Comparison of ENCODE assay signal across 9 mouse cellular contexts in the genomic region with DNA sequence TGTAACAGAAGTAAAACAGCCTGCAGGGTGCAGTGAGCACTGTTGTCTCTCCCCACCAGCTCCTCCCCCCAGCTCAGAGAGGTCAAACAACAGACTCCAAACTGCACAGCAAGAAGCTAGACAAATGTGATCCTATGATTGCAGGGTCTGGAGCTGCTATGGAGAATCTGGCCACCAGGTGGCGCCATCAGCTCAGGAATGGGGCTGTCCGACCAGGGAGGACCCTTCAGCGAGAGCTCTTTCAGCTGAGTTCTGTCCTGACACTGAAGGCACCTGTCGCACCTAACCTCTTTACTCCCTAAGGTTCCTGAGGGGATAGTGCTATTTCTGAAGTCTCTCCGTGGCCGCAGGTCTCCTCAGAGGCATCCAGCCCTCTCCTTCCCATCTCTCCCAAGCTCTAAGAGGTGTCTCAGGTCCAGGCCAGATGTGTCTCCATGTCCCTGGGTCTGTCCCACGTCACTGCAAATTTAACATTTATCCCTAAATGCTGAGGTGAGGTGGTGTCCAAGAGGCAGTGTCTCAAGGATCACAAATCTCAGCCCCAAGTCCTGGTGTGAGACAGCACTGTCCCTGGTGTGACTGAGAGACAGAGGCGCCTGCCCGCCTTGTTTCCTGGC. TPM values are rescaled to one million over a fixed set of nuclear protein-coding genes. Genes with fewer than 3 reads are reported as not detected.
DNase-seq lines count a peak whose midpoint lies in the region; ATAC-seq and TF ChIP-seq lines count a peak whose summit lies in the region.
"Had no signal": no experiment of that assay in that cellular context is flagged by ENCODE, and none has a peak within 500 bp of the region (broad histone marks: within the 10 kb centered on the region; RNA-seq: fewer than 3 reads in every experiment).

No protein-coding gene starts in this region.

- H3K4me3 ChIP-seq in G1E (ENCODE audit: low read depth, low read length) = no peak overlapping the region
- no peak overlapping the region for H3K4me3 ChIP-seq in forebrain, embryonic 13.5 days
- H3K4me3 ChIP-seq in lung, embryonic 14.5 days (ENCODE audit: low read depth, low read length) = no peak overlapping the region
- H3K4me3 ChIP-seq: limb, embryonic 12.5 days had no signal

- peak; percentile 34; the same call in 1 of the 2 replicates for ATAC-seq in G1E (ENCODE audit: extremely low read depth, insufficient number of reproducible peaks, low FRiP score, poor library complexity, severe bottlenecking)
- ATAC-seq in cerebellum, adult (ENCODE audit: insufficient number of reproducible peaks, low FRiP score, low TSS enrichment) = peak; percentile 64; the same call in 1 of the 2 replicates
- ATAC-seq in forebrain, embryonic 13.5 days = peak; percentile 79
- ATAC-seq in lung, embryonic 14.5 days (ENCODE audit: insufficient read depth) = peak; percentile 63

- peak; percentile 90 for TF ChIP-seq CTCF in G1E (IDR thresholded peaks at IDR 0.05; ENCODE audit: low read depth, low read length)
- peak; percentile 99 for TF ChIP-seq CTCF in lung, embryonic 14.5 days (IDR thresholded peaks at IDR 0.05; ENCODE audit: low read depth)

- H3K27me3 ChIP-seq in G1E (ENCODE audit: insufficient read depth, low read length) = peaks cover 18% of the 10 kb centered on the region; the same call in 1 of the 2 replicates
- no peaks in the 10 kb centered on the region for H3K27me3 ChIP-seq in forebrain, embryonic 13.5 days
- no peaks in the 10 kb centered on the region for H3K27me3 ChIP-seq in lung, embryonic 14.5 days (ENCODE audit: insufficient read depth, low read length)

- 32% methylated on average over 9 of the region's 9 CpGs for WGBS in forebrain, embryonic 13.5 days
- 24% methylated on average over 9 of the region's 9 CpGs for WGBS in lung, embryonic 14.5 days

- H3K9ac ChIP-seq in forebrain, embryonic 13.5 days = no peak overlapping the region
- H3K9ac ChIP-seq in lung, embryonic 14.5 days = no peak overlapping the region
- H3K9ac ChIP-seq: limb, embryonic 12.5 days had no signal

- H3K9me3 ChIP-seq in G1E (replicated peaks) = no peaks in the 10 kb centered on the region
- no peaks in the 10 kb centered on the region for H3K9me3 ChIP-seq in forebrain, embryonic 13.5 days (replicated peaks)
- H3K9me3 ChIP-seq in lung, embryonic 14.5 days (ENCODE audit: low read depth, low read length) = no peaks in the 10 kb centered on the region
- H3K9me3 ChIP-seq: limb, embryonic 12.5 days had no signal

- H3K4me2 ChIP-seq in forebrain, embryonic 13.5 days = no peak overlapping the region
- no peak overlapping the region for H3K4me2 ChIP-seq in lung, embryonic 14.5 days
- H3K4me2 ChIP-seq: limb, embryonic 12.5 days had no signal

- peak; percentile 52 for DNase-seq in G1E (ENCODE audit: low spot score)
- peak; percentile 85 to 93 for DNase-seq in heart, postnatal 36 days
- peak; percentile 73 to 88 for DNase-seq in layer of hippocampus, adult 18-20 months (ENCODE audit: low spot score in 2 of 2)
- DNase-seq in lung, embryonic 14.5 days = peak; percentile 90
- peak; percentile 82 for DNase-seq in ovary, postnatal 36 days (ENCODE audit: low spot score)
- DNase-seq in thymus, postnatal 25 days = peak; percentile 78

- no peak overlapping the region for H3K27ac ChIP-seq in forebrain, embryonic 13.5 days
- no peak overlapping the region for H3K27ac ChIP-seq in lung, embryonic 14.5 days (ENCODE audit: low read depth)
- H3K27ac ChIP-seq: limb, embryonic 12.5 days had no signal

- H3K36me3 ChIP-seq in G1E (replicated peaks) = no peaks in the 10 kb centered on the region
- H3K36me3 ChIP-seq in forebrain, embryonic 13.5 days (ENCODE audit: poor library complexity, severe bottlenecking) = no peaks in the 10 kb centered on the region
- no peaks in the 10 kb centered on the region for H3K36me3 ChIP-seq in lung, embryonic 14.5 days (ENCODE audit: insufficient read depth)
- H3K36me3 ChIP-seq: limb, embryonic 12.5 days had no signal

- intact Hi-C loops in heart, postnatal 36 days (cut with DNase I) = loop anchor here (1.0 to 10.0 kb wide), 8 partner anchors 77 to 878 kb away; a partner anchor contains a TSS

- H3K4me1 ChIP-seq in G1E (ENCODE audit: insufficient read depth, low read depth, low read length) = peaks cover 4% of the 10 kb centered on the region; the same call in 1 of the 2 replicates
- peaks cover 21% of the 10 kb centered on the region for H3K4me1 ChIP-seq in forebrain, embryonic 13.5 days
- no peaks in the 10 kb centered on the region for H3K4me1 ChIP-seq in lung, embryonic 14.5 days (ENCODE audit: insufficient read depth)
- H3K4me1 ChIP-seq: limb, embryonic 12.5 days had no signal

RNA-seq across cellular contexts. Expression of a gene that starts 16.0 kb away (rescaled TPM):
- total RNA-seq in G1E (2014; fragmentation: Nextera tagmentation) = 0.98 TPM in 1 of 2 replicates, not detected in the other
- total RNA-seq in G1E (2017) = 0.60 and 1.1 TPM in 2 replicates
- 0.30 and 0.79 TPM in 2 replicates for polyA plus RNA-seq in G1E (2012)
- polyA plus RNA-seq in forebrain, embryonic 13.5 days (2015; fragmentation: Nextera tagmentation; extraction: Ambion mirVana) = not detected in 2 replicates
- total RNA-seq in heart, postnatal 36 days (2021) = not detected
- under 1 TPM; 0.33 to 0.72 TPM for total RNA-seq in layer of hippocampus, adult 18-20 months (2021)
- polyA plus RNA-seq in lung, embryonic 14.5 days (2014; fragmentation: Nextera tagmentation; extraction: Ambion mirVana) = not detected in 2 replicates

RNA-seq across cellular contexts. Expression of a gene that starts 47.3 kb away (rescaled TPM):
- 717 and 822 TPM in 2 replicates for total RNA-seq in G1E (2014; fragmentation: Nextera tagmentation)
- total RNA-seq in G1E (2017) = 184 and 222 TPM in 2 replicates
- polyA plus RNA-seq in G1E (2012) = 540 and 565 TPM in 2 replicates
- polyA plus RNA-seq in forebrain, embryonic 13.5 days (2015; fragmentation: Nextera tagmentation; extraction: Ambion mirVana) = 15.5 and 16.7 TPM in 2 replicates
- total RNA-seq in heart, postnatal 36 days (2021) = 10 to 100 TPM; 20.7 to 27.1 TPM
- 10 to 100 TPM; 39.2 to 42.9 TPM for total RNA-seq in layer of hippocampus, adult 18-20 months (2021)
- polyA plus RNA-seq in lung, embryonic 14.5 days (2014; fragmentation: Nextera tagmentation; extraction: Ambion mirVana) = 39.1 and 42.5 TPM in 2 replicates

Comparison
In these comparisons a context has a peak if more than half of its experiments do, and no peak if none do; other contexts are left out.
1. RNA of a gene that starts 47.3 kb away (total RNA-seq): 184 to 822 TPM in G1E; 39.2 to 42.9 TPM in layer of hippocampus, adult 18-20 months and 20.7 to 27.1 TPM in heart, postnatal 36 days; every median in the first group is over 4 times any median in the second.
2. Peak in every context shown above with its lines, with median percentiles within 50 percentile points of each other: ATAC-seq and DNase-seq.